Mouse (Mus musculus) heart, postnatal 0 days (tissue): Measurements from ENCODE around the gene Pkp1. TPM values are rescaled to one million over a fixed set of nuclear protein-coding genes. Genes with fewer than 3 reads are reported as not detected.

Source experiments
- ATAC-seq: fragments of 200-750 bp; cut with Nextera tagmentation; 2 replicates; pipeline ENCODE4 v1.8.0; 2017; ENCODE audit warnings: low read depth, moderate number of reproducible peaks, moderate library complexity; ENCODE audit not compliant: insufficient read depth
- DNase-seq: peaks from one replicate; pipeline ENCODE4 v3.0.0-alpha.2; 2016; ENCODE audit warnings: low spot score
- H3K27ac ChIP-seq: fragments of 300-500 bp; sonication (generic); 2 replicates; pipeline ENCODE4 v1.5.1; 2014; ENCODE audit warnings: low read depth, mild to moderate bottlenecking
- H3K27me3 ChIP-seq: fragments of 300-500 bp; sonication (generic); 2 replicates; pipeline ENCODE4 v1.6.1; 2014; ENCODE audit warnings: low read length, mixed read lengths; ENCODE audit not compliant: control insufficient read depth, insufficient read depth
- H3K36me3 ChIP-seq: fragments of 300-500 bp; sonication (generic); replicated peaks from 2 replicates; pipeline ENCODE4 v1.6.1; 2014; ENCODE audit warnings: low read length, mixed read lengths; ENCODE audit not compliant: control insufficient read depth, insufficient read depth
- H3K4me1 ChIP-seq: fragments of 300-500 bp; sonication (generic); 2 replicates; pipeline ENCODE4 v1.6.1; 2014; ENCODE audit warnings: antibody characterized with exemption; ENCODE audit not compliant: control insufficient read depth, insufficient read depth
- H3K4me2 ChIP-seq: fragments of 300-500 bp; sonication (generic); 2 replicates; pipeline ENCODE4 v1.6.1; 2014; ENCODE audit warnings: low read depth, mild to moderate bottlenecking, low read length, moderate library complexity
- H3K4me3 ChIP-seq: fragments of 300-500 bp; sonication (generic); 2 replicates; pipeline ENCODE4 v1.5.1; 2014; ENCODE audit warnings: low read depth, low read length
- H3K9ac ChIP-seq: fragments of 300-500 bp; sonication (generic); replicated peaks from 2 replicates; pipeline ENCODE4 v1.6.1; 2014; ENCODE audit warnings: low read depth, low read length, mixed read lengths
- H3K9me3 ChIP-seq: fragments of 300-500 bp; sonication (generic); replicated peaks from 2 replicates; pipeline ENCODE4 v1.6.1; 2016; ENCODE audit warnings: low read length; ENCODE audit not compliant: control insufficient read depth
- CTCF ChIP-seq: IDR thresholded peaks from 2 replicates; pipeline ENCODE4 v1.5.1; 2016; ENCODE audit warnings: antibody characterized with exemption, control low read depth, low read depth
- EP300 ChIP-seq: IDR thresholded peaks from 2 replicates; pipeline ENCODE4 v1.6.1; 2016; ENCODE audit warnings: antibody characterized with exemption, low read depth
- WGBS: fragments of 180-500 bp; shearing (Covaris S2); extraction: QIAGEN DNeasy Blood & Tissue Kit; methylation state at CpG from one replicate; pipeline ENCODE4 v1.1.7; 2014; 5-methylcytosine and 5-hydroxymethylcytosine counted together
- polyA plus RNA-seq: library from polyadenylated mRNA; unstranded; fragments of >200 nt; fragmentation: Nextera tagmentation; extraction: Ambion mirVana; gene quantifications from 2 replicates; pipeline ENCODE4 v1.2.1, GENCODE M21; 2015
- total RNA-seq: library from RNA; depleted of rRNA; stranded (reverse); fragments of >200 nt; gene quantifications from 2 replicates; pipeline ENCODE4 v1.2.3, GENCODE M21; 2014; ENCODE audit warnings: low replicate concordance

Pkp1 gene
- total and polyA plus RNA-seq, 2 experiments from 2014 or later, result 0.05 TPM; not detected in 1

DNA sequence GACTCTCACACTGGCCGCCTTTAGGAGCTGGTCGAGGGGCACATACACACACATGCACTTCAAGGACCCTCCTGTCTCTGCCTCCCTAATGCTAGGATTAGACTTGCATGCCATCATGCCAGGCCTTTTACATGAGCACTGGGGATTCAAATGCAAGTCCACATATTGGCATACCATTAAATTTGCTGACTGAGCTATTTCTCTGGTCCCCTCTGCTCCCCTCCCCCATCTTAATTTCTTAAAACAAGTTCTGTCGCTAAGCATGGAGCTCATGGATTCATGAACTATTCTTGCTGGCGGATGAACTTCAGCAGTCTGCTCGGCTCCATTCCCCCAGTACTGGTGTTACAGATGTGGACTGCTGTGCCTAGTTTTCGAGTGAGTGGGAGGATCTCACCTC is 26.2 kb downstream of the Pkp1 start:
- DNase-seq, result no peak
- no peak overlapping the region for H3K4me3 ChIP-seq
- H3K27me3 ChIP-seq, result peaks cover 14% of the 10 kb centered on the region; the same call in 1 of the 2 replicates
- H3K4me1 ChIP-seq, result no peaks in the 10 kb centered on the region
- no peaks in the 10 kb centered on the region for H3K36me3 ChIP-seq
- TF ChIP-seq CTCF (no peak), EP300 (no peak)
- 78% methylated on average over 6 of the region's 6 CpGs for WGBS
- no peaks in the 10 kb centered on the region for H3K9me3 ChIP-seq
- no peak overlapping the region for H3K4me2 ChIP-seq
- no peak overlapping the region for H3K27ac ChIP-seq
- H3K9ac ChIP-seq, result no peak overlapping the region
- no peak for ATAC-seq

DNA sequence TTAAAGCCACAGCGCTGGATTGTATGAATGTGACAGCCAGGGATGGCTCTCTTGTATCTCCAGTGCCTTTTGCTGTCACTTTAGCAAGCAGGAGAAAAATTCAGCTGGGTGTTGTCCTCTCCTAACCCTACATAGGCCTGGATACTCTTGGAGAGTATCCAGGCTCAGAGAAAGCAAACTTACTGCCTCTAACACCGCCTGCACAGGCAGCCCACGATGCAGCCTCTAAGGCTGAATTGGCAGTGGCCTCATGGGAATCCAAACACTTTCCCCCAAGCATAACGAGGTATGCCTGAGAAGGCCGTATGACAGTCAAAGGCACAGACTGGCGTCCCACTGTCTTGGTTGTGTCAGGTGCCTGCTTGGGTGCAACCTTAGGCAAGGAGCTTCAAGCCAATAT is 26.8 kb downstream of the Pkp1 start:
- Histone ChIP-seq H3K4me2 (no peak overlapping the region), H3K4me1 (no peaks in the 10 kb centered on the region), H3K4me3 (no peak overlapping the region), H3K9me3 (no peaks in the 10 kb centered on the region), H3K36me3 (no peaks in the 10 kb centered on the region), H3K27me3 (peaks cover 14% of the 10 kb centered on the region; the same call in 1 of the 2 replicates), H3K9ac (no peak overlapping the region), H3K27ac (no peak overlapping the region)
- DNase-seq, result no peak
- WGBS, result 59% methylated on average over 6 of the region's 6 CpGs
- TF ChIP-seq EP300, result no peak
- no peak for TF ChIP-seq CTCF
- no peak for ATAC-seq

DNA sequence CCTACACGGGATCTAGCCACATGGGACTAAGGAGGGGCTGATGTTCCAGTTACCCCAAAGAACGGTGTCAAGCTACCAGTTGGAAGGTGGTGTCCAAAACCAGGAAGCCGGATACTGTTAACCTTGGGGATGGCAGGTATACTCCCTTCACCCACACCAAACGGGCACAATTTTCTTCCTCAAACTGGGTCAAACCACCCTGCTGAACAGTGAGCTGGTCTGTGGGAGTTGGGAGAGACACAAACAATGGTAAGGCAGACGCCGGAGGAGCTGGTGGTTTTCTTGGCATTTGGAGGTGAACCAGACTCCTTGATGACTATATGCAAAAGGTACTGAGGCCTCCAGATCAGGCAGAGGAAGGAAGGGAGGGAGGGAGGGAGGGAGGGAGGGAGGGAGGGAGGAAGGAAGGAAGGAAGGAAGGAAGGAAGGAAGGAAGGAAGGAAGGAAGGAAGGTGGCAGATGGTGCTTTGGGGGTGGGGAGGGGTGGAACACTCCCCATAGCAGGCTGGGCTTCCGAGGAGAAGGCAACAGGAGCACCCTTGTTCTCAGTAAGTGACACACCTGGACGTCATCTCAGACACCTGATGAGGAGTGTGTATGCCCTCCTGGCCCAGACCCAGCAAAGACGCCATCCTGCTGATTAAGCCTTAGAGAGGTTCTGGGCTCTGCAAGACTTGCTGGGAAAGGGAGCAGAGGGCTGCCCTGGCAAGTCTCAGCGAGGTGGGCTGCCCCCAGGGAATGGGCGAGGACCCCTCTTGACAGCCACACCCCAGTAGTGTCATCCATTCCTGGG is 27.4 kb downstream of the Pkp1 start:
- ATAC-seq, result no peak
- DNase-seq, result no peak
- Histone ChIP-seq H3K4me3 (no peak overlapping the region), H3K4me2 (no peak overlapping the region), H3K9me3 (no peaks in the 10 kb centered on the region), H3K4me1 (no peaks in the 10 kb centered on the region), H3K9ac (no peak overlapping the region), H3K36me3 (no peaks in the 10 kb centered on the region), H3K27ac (no peak overlapping the region), H3K27me3 (peaks cover 14% of the 10 kb centered on the region; the same call in 1 of the 2 replicates)
- no peak for TF ChIP-seq EP300
- TF ChIP-seq CTCF, result no peak
- WGBS, result 53% methylated on average over 11 of the region's 11 CpGs

- WGBS, result 71% methylated on average over 20 of the region's 20 CpGs
- no peaks in the 10 kb centered on the region for H3K36me3 ChIP-seq
- TF ChIP-seq EP300 (no peak), CTCF (no peak)
- H3K4me1 ChIP-seq, result no peaks in the 10 kb centered on the region
- peaks cover 17% of the 10 kb centered on the region; the same call in 1 of the 2 replicates for H3K27me3 ChIP-seq
- H3K4me3 ChIP-seq, result no peak overlapping the region
- H3K9me3 ChIP-seq, result no peaks in the 10 kb centered on the region
- no peak overlapping the region for H3K9ac ChIP-seq
- DNase-seq, result no peak
- ATAC-seq, result peak; percentile 33; the same call in 1 of the 2 replicates
- no peak overlapping the region for H3K27ac ChIP-seq
- no peak overlapping the region for H3K4me2 ChIP-seq
These were observed 29.4 kb downstream of the Pkp1 start for GRCm38 (mm10) chr1:135889461-135890185.

- TF ChIP-seq EP300 (no peak), CTCF (peak; percentile 91)
- H3K9ac ChIP-seq, result no peak overlapping the region
- H3K27me3 ChIP-seq, result peaks cover 24% of the 10 kb centered on the region
- no peak overlapping the region for H3K4me3 ChIP-seq
- ATAC-seq (peak; percentile 49; the same call in 1 of the 2 replicates), DNase-seq (peak; percentile 53)
- H3K9me3 ChIP-seq, result no peaks in the 10 kb centered on the region
- no peaks in the 10 kb centered on the region for H3K36me3 ChIP-seq
- no peaks in the 10 kb centered on the region for H3K4me1 ChIP-seq
- WGBS, result 54% methylated on average over 10 of the region's 10 CpGs
- H3K4me2 ChIP-seq, result no peak overlapping the region
- H3K27ac ChIP-seq, result no peak overlapping the region
These were observed 36.5 kb downstream of the Pkp1 start for GRCm38 (mm10) chr1:135882385-135883109.
